Mouse (Mus musculus) Muller cell, postnatal 12 days (primary cell): Measurements from ENCODE around the gene Zfp648.

Source experiments
- DNase-seq: peaks from one replicate; pipeline ENCODE4 v3.0.0-alpha.2; 2015; ENCODE audit errors: inconsistent ontology term

Zfp648 gene

DNA sequence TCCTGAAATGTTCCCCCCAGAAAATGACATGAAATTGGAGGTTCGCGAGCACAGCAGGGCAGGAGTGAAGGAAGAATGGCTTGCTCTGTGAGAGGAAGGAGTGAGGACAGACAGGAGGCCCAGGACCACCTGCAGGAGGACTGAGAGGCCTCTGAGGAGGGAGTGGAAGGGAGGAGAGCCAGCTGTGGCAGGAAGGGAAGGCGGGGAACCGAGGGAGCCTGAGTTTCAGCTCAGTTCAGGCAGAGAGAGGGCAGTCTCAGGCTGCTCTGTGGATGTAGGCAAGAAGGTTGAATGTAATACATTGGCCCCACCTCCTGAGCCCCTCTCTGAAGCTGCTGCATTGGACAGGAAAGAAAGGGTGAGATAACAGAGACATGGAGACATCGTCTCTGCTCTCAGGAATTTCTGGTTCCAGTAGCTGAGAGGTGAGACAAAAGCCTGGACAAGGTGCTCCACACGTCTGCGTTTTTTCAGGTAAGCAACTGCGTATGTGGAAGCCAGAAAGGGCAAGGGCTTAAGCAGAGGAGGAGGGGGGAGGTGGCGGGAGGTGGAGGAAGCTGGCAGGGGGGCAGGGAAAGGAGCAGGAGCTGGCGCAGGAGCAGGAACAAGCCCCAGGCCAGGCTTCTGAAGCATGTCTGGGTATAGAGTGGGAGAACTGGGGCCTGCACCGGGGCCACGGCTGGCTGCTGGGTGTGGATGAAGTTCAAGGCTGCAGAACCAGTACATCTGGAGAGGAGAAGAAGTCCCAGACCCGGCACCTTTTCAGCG is at the start of gene Zfp648:
Gene Zfp648 (plus strand): TSS at position 233 of the 768 bp plus-strand sequence.
- no peak for DNase-seq

DNA sequence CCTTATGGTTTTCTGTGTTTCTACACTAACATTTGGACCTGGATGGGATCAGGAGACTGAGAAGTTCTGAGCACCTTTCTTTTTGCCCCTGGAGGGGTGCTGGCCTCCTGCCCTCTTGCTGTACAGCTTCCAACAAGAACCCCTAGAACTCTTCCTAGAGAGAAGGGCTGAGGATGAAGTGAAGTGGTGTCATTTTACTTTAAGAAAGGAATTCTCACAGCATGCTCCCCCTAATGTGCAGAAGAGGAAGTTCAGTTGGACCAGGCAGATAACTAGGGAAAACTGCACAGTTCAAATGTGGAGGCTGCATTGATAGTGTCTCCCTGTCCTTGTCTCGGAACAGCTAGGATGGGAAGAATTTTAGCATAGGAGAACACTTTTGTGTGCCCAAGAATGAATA is 48.4 kb upstream of the Zfp648 start:
- no peak for DNase-seq

DNA sequence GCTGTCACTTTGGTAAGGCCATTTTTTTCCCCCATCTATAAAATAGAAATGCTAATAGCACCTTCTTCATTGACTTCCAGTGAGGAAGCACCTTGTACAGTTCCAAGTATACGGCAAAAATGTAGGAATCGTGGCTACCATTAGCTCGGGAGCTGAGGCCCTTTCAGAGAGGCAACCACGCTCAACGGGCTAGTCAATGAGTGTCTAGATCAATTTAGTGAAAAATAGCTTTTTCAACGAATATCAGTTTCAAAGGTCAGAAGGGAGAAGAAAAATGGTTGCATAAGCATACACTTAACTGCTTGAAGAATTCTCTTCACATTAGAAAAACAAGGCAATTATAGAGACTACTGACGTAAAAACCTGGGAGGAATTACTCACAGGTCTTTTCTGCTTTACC is 47.2 kb upstream of the Zfp648 start:
- no peak for DNase-seq

DNA sequence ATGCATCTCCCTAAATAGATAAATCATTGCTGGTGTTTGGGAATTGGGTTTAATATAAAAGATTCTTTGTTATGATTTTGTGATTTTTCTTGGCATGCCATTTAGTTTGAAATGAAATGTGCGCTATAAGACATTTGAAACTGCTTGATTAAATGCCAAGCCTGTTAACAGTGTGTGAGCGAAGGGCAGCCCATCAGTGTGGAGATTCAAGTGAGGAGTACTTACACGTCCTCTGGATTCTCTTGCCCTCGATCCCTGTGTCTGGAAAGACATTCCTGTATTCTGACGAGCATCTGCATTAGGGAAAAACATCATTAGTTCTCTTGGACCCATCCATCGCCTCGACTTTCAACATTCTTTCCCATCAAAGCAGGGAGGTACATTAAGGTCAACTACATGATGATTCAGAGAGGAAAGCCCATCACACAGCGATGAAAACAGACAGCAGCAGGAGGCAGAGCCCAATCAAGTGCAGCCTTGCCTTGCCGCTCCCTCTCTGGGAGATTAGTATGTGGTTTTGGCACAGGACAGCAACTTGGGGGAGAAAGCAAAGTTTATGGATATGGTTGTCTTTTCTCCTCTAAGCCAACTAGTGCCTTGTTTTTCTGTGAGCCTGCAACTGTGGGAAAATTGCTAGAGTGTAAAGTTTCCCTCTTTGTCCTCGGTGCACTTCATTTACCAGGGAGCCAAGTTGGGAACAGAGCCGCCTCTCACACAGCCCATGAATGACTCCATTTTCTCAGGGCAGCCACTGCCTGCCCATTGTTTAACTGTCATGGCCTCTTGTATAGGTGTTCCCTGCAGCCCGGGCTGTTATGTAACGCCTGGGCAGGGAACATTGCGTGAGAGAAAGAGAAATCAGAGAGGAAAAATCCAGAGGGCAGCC is 44.6 kb upstream of the Zfp648 start:
- peak; percentile 92 for DNase-seq

DNA sequence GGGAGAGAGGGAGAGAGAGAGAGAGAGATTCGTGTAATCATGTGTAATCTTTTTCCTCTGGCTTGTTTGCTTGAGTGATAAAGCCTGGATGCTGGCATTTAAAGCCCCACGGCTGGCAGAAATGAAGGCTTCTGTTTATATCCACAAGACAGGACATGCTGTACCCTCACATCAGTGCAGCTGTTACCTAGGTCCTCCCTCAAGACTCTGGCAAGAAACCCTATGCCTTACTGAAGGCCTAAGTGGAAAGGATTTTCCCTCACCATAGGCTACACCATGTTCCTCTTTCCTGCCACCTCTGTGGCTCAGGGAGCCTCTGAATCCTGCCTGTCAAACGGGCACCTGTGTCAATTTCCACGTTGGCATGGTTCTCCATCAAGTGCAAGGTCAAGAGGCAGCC is 43.9 kb upstream of the Zfp648 start:
- DNase-seq = no peak

DNA sequence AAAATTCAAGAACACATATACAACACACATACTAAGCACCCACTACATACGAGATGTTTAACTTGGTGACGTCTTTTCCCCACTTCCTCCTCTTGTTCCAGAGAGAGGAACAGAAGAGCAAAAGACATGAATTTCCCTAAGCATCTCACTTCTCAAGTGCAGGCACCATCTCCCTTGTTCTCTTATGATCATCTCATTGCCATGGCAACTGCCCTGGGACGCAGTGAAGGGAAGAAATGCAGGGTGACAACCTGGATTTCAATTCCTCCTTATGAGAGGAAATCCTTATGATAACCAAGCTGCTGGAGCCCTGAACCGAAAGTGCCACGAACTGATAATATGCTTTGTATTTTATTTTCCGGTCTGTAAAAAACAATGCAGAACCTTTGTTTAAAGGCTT is 33.3 kb upstream of the Zfp648 start:
- no peak for DNase-seq

DNA sequence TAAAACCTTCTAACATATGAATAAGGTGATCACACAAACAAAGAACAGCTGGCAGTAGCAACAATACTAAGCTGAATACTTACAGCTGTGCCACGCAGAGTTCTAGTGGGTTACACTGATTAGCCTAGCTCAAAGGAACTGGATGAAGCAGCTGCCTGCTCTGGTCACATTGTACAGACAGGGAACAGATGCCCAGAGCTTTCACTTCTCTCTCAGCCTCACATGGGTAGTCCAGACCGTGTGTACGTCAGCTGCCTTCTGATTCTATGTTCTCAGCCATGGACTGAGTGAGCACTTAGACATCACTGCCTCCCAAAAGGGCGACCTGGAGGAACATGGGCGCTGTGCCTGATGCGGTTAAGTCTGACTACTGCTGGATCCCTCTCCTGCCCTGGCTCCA is 25.7 kb upstream of the Zfp648 start:
- DNase-seq = no peak

DNA sequence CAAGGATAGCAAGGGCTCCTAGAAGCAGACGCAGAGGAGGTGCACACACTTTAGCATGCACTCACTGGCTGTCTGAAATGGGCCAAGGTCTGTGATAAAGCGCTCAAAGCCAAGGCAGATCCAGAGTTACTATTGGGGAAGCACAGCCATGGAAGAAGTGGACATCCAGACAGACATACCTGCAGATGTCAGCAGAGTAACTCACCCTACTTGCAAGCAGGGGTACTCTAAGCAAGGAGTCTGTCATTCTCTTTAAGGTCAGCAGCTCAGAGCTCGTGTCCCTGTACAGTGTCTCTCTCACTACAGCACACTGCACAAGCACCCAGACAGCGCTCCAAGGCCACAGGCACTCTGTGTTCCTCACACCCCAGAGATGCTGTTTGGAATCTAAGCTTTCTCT is 23.2 kb upstream of the Zfp648 start:
- no peak for DNase-seq

DNA sequence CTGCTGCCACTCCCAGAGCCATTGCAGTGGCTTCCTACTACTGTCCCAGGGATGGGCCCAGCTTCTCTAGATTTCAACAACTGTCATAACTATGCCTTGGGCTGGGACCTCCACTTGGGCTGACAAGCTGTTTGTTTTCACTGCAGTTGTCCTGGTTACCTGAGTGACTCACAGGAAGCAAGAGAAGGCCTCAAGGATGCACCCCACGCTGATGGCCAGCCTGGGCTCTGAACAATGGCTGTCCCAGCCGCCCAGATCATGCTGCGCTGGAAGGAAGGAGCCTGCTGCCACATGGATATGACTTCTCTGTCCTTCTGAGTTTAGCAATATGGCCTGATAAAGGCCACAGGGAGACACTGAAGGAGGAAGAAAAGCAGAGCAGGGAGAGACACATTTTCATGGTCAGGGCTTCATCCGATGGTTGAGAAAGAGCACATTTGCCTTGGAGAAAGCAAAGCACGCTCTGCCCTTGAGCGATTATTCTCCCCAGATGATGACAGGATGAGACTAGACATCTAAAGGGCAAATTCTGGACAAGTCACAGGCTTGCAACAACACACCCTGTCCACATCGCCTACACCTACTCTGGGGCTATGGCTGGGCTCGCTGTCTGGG is 22.3 kb upstream of the Zfp648 start:
- DNase-seq = peak; percentile 25

DNA sequence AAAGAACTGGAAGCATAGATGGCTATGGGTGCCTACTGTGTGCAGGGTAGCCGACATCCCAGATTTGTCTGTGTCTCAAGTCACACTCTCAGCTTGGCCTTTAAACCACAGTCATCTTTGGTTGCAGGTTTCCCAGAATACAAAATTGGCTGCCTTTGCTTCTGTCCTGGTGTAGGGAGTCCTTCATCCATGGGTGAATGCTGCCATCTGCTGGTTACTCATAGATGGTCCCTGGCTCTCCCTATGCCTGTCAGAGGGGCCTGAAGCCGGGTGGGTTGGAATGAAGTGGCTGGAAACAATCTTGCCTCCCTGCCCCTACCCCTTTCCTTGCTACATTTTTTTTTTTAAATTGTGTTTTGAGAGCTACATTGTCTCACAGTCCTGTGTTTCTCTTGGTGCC is 20.0 kb upstream of the Zfp648 start:
- DNase-seq = peak; percentile 70

DNA sequence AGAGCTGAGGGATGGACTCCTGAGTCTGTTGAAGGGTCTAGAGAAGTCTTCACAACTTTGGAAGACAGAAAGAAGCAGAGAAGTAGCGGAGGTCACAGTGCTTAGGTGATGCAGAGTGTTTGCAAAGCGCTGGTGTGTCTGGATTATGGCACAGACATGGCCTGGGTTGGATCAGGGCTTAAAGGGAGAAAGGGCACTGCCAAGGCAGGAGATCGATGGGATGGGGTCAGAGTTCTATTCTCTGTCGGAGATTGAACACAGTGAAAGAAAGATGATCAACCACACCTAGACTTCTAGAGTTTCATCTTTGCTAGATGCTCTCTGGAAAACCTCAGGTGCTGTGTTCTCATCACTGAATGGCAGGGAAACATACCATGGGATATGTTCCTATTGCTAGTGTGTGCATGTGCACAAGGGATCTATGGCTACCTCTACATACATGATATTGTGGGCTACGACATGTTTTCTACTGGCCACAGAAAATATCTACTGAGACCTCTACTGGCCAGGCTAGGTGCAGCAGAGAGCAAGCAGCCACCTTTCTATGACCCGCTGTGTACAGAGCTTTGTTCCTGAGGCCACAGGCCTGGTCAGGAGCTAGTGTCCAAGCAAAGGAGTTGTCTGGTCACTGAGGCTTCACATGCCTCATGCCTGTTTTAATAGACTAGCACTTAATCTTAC is 18.5 kb upstream of the Zfp648 start:
- DNase-seq = no peak

DNA sequence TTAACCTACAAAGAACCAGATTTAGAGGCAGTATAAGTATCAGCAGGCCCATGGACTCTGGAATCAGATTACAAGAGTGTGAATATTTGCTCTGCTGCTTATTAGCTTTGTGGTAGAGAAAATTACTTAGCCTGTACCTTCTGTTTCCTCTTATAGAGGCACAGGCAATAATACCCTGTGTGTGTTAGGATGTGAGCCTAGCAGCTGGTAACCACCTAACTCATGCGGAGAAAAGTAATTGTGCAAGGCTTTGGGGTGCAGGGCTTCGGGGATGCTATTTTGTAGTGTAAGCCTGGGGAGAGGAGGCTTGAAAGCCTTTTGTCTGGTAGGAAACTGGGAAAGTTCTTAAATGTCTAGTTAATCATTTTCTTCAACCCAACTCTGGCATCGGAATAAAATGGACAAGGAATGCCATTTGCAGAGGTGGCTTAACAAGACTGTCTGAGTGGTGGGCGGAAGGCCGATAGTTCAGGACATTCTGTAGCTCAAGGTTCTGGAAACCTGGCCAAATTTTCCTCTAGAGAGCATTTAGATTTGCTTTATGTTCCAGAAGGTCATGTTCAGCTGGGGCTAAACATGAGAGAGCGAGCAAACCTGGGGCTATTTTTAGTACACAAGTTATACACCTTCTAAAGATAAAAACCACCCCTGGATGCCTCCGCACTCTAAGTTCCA is 17.8 kb upstream of the Zfp648 start:
- DNase-seq = no peak

DNA sequence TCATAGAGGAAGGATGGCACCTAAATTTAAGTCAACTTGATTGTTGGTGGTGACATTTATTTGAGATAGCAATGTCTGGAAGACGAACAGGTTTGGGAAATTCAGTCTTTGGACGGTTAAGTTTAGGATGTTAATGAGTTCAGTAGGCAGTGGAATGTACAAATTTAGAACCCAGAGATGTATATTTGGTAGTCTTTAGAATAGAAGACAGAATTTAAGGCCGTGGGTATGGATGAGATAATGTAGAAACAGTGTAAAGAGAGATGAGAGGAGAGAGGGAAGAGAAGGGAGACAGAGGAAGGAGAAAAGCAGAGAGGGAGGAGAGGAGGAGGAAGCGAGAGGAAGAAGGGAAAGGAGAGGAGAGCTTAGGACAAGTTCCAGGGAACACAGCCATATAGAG is 12.8 kb upstream of the Zfp648 start:
- no peak for DNase-seq

DNA sequence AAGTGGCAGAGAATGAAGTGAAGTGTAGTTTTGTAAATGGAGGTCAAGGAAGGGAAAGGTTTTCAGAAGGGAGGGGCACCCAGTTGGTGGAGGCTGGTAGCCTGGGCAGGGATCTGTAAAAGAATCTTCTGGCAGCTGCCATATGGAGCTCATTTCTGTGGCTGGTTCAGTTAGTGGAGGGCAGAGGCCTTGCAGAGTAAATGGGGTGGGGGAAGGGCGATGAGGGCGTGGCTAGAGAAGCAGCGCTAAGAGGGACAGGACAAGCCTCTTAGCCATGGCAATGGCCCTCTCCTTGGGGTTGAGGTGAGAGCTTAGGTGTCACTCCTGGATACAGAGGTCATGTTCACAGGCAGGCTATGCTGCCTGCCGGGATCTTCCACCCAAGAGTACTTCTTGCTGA is 12.4 kb upstream of the Zfp648 start:
- DNase-seq = no peak

DNA sequence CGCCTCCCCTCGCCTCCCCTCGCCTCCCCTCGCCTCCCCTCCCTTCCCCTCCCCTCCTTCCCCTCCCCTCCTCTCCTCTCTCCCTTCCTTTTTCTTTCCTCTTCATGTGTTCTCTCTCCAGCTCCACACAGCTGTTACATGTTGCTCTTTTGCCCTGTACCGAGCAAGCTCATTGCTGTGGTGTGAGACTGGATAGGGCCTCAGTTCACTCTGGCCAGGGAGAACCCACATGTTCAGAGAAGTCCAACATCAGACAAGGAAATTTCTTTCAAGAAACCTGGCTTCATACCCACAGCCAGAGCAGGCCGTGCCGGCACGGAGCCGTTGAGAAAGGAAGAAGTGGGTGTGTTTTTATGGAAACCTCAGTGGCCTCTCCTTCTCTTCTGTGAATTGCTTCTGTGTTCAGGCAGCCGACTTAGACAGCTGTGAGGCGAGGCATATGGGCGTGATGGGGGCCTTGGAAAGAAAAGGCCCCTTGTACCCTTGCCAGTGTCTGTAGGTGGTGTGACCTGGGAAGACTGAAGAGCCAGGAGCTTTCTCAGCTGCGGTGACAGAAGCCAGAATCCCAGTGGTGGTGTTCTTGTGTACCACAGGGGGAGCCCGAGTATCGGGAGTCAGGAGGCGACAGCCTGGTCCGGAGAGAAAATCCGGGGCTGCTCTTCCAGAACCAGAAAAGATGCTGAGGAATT is 11.0 kb upstream of the Zfp648 start:
- peak; percentile 24 for DNase-seq

DNA sequence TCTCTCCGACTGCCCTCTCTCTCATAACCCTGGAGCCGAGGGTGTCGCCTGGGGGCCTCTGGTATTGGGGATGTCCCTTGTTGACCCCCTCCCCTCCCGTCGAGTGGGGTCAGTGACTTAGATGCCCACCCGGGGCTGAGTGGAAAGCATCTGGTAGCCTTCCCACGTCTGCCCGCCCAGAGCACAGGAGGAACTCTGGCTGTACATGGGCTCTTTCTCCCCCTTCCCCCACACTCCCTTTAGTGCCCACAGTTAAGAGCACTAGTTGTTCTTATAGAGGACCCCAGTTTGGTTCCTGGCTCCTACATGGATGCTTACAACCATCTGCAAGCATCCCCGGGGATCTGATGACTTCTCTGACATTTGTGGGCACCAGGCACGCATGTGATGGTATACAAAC is 2.1 kb upstream of the Zfp648 start:
- DNase-seq = no peak

DNA sequence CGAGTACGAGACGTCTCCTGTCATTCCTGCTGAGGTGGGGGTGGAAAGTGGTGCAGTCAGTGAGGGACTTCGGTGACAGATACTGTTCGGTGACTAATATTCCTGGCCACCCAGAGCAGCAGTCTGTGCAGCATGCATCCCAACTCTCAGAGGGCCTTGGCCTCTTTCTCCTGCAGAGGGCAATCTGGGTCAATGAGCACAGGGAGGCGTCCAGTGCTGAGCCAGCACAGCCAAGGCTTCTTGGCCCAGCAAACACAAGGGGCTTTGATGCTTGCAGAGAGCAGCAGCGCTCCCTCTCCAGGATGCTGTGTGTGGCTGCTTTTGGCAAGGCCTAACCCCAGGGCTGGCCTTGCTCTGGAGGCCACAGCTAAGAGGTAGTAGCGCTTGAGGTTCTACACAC is 1.6 kb downstream of the Zfp648 start:
- DNase-seq = peak; percentile 51

DNA sequence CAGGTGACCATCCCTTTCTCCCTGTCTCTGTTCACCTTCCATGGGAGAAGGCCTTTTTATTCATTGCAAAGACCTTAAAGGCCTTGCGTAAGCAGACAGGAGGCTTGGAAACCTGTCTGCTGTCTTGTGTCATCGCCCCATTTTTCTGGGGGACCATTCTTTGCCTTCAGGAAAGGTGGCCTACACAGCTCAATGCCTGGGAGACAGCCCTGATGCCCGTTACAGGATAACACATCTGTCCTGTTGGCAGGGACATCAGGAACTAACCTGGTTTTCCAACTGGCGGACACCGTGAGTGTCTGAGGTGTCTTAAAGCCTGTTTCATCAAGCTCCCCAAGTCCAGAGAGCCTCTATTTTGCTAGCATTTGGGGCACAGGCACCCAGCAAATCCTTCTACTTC is 2.4 kb downstream of the Zfp648 start:
- DNase-seq = no peak

DNA sequence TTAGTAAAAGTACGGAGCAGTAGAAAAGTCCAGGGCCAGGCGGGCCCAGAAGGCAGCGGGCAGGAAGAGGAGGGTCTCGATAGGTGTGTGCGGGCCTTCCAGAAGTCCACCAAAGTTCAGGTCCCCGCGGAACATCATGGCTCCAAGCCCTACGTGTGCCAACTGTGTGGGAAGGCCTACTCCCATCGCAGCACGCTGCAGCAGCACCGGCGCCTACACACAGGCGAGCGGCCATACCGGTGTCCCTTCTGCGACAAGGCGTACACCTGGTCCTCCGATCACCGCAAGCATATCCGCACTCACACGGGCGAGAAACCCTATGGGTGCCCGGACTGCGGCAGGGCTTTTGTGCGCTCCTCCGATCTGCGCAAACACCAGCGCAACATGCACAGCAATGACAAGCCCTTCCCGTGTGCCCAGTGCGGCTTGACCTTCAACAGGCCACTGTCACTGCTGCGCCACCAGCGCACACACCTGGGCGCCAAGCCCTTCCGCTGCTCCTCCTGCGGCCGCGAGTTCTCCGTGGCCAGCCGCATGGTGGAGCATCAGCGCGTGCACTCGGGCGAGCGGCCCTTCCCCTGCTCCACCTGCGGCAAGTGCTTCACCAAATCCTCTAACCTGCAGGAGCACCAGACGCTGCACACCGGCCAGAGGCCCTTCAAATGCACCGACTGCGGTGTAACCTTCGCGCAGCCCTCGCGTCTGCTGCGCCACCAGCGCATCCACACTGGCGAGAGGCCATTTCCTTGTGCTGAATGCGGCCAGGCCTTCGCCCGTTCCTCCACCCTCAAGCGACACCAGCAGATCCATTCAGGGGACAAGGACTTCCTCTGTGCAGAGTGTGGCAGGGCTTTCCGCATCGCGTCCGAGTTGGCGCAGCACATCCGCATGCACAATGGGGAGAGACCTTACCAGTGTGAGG is 3.9 kb downstream of the Zfp648 start:
- DNase-seq = peak; percentile 8

DNA sequence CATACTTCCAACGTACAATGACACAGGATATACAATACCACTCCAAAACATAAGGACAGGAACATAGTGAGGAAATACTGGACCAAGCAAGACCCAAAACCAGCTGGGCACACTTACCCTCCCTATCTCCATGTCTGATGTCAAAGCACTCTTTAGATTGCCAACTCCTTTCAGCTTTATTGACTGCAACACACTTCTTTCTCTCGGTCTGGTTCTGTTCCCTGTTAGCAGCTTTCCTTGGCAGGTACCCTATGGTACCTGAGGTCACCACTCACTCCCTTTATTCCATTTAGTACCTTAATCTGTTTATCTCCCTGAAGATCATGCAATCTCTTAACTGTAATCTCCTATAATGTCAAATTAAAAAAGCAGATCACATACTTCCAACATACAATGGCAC is 19.0 kb downstream of the Zfp648 start:
- DNase-seq = no peak
